Mouse (Mus musculus) embryonic facial prominence, embryonic 10.5 days (tissue): ENCODE results near the gene Myo15b. TPM values are rescaled to one million over a fixed set of nuclear protein-coding genes. Genes with fewer than 3 reads are reported as not detected.

Experiments
- DNase-seq: peaks from one replicate; pipeline ENCODE4 v3.0.0-alpha.2; 2017; ENCODE audit warnings: low spot score
- H3K27ac ChIP-seq: fragments of 300-500 bp; sonication (generic); replicated peaks from 2 replicates; pipeline ENCODE4 v1.5.1; 2016; ENCODE audit warnings: mild to moderate bottlenecking
- H3K27me3 ChIP-seq: fragments of 300-500 bp; sonication (generic); replicated peaks from 2 replicates; pipeline ENCODE4 v1.6.1; 2016; ENCODE audit warnings: low read depth, mild to moderate bottlenecking; ENCODE audit not compliant: poor library complexity, severe bottlenecking
- H3K36me3 ChIP-seq: fragments of 300-500 bp; sonication (generic); replicated peaks from 2 replicates; pipeline ENCODE4 v1.6.1; 2016; ENCODE audit warnings: mild to moderate bottlenecking, moderate library complexity
- H3K4me1 ChIP-seq: fragments of 300-500 bp; sonication (generic); 2 replicates; pipeline ENCODE4 v1.6.1; 2016
- H3K4me3 ChIP-seq: fragments of 300-500 bp; sonication (generic); 2 replicates; pipeline ENCODE4 v1.5.1; 2016; ENCODE audit warnings: mild to moderate bottlenecking, moderate library complexity
- H3K9me3 ChIP-seq: fragments of 300-500 bp; sonication (generic); 2 replicates; pipeline ENCODE4 v1.6.1; 2016; ENCODE audit warnings: mild to moderate bottlenecking
- WGBS: fragments of 180-500 bp; shearing (Covaris S2); methylation state at CpG from one replicate; pipeline ENCODE4 v1.1.7; 2016; 5-methylcytosine and 5-hydroxymethylcytosine counted together
- polyA plus RNA-seq: library from polyadenylated mRNA; unstranded; fragments of >200 nt; fragmentation: Nextera tagmentation; extraction: Ambion mirVana; gene quantifications from 2 replicates; pipeline ENCODE4 v1.2.1, GENCODE M21; 2016

Myo15b gene
- polyA plus RNA-seq, 1 experiment from 2014 or later, result 0.07 TPM

DNA sequence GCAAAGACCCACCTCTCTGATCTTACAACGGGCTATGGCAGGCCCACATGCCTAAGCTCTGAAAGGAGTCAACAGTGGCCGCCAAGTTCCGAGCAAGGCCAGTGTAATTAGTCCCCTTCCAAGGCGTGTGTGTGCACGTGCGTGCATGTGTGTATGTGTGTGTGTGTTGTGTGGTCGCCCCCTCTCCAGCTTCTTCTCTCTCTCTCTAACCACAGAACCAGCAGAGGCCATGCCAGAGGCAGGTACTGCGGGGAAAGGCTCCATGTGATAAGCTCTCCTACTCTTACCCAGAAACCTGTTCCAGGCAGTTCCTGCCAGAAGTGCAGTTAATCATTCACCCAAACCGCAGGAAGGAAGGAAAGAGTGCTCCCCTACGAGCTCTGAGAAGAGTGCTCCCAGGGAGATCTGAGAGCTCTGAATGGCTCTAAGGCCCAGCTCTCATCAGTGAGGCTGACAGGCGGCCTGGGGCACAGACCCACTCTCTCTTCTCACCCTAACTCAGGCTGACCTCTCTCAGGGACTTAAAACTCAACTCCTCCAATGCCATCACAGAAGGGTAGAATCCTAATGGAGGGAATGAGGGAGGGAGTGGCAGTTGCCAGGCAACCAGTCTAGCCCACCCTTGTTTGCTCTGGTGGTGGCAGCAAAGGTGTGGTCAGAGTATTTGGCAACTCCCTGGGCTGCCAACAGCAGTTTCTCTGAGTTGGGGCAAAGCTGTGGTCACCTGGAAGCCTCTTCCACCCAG lies 53.6 kb downstream of the Myo15b start, which contains the start of gene Smim6:
Smim6 (plus strand) TSS at position 386 of the 745 bp plus-strand sequence.
- Histone ChIP-seq H3K27ac (no peak within 1 kb of the TSS), H3K4me3 (no peak within 1 kb of the TSS), H3K36me3 (peaks cover 63% of the 10 kb centered on the region), H3K27me3 (no peaks in the 10 kb centered on the region), H3K9me3 (no peaks in the 10 kb centered on the region), H3K4me1 (no peaks in the 10 kb centered on the region)
- no peak for DNase-seq
- WGBS, result 81% methylated on average over 11 of the region's 11 CpGs

- Histone ChIP-seq H3K4me3 (no peak overlapping the region), H3K27me3 (no peaks in the 10 kb centered on the region), H3K27ac (no peak overlapping the region), H3K4me1 (no peaks in the 10 kb centered on the region), H3K9me3 (no peaks in the 10 kb centered on the region), H3K36me3 (peaks cover 68% of the 10 kb centered on the region)
- no peak for DNase-seq
- WGBS, result 92% methylated on average over 4 of the region's 4 CpGs
These were observed 58.4 kb downstream of the Myo15b start for GRCm38 (mm10) chr11:115916579-115916978.

GRCm38 (mm10) chr11:115918637-115919036 lies 60.4 kb downstream of the Myo15b start:
- Histone ChIP-seq H3K27me3 (no peaks in the 10 kb centered on the region), H3K27ac (no peak overlapping the region), H3K36me3 (peaks cover 67% of the 10 kb centered on the region), H3K4me3 (no peak overlapping the region), H3K9me3 (no peaks in the 10 kb centered on the region), H3K4me1 (no peaks in the 10 kb centered on the region)
- no peak for DNase-seq
- 89% methylated on average over 5 of the region's 5 CpGs for WGBS

- WGBS, result 91% methylated on average over 5 of the region's 5 CpGs
- Histone ChIP-seq H3K9me3 (no peaks in the 10 kb centered on the region), H3K4me3 (no peak overlapping the region), H3K27ac (no peak overlapping the region), H3K36me3 (peaks cover 67% of the 10 kb centered on the region), H3K27me3 (no peaks in the 10 kb centered on the region), H3K4me1 (no peaks in the 10 kb centered on the region)
- no peak for DNase-seq
These were observed 60.9 kb downstream of the Myo15b start for GRCm38 (mm10) chr11:115919073-115919472.

GRCm38 (mm10) chr11:115920110-115920818 lies 62.1 kb downstream of the Myo15b start:
- Histone ChIP-seq H3K9me3 (no peaks in the 10 kb centered on the region), H3K4me3 (no peak overlapping the region), H3K36me3 (peaks cover 71% of the 10 kb centered on the region), H3K27ac (no peak overlapping the region), H3K4me1 (no peaks in the 10 kb centered on the region), H3K27me3 (no peaks in the 10 kb centered on the region)
- DNase-seq, result no peak
- WGBS, result 48% methylated on average over 6 of the region's 6 CpGs

DNA sequence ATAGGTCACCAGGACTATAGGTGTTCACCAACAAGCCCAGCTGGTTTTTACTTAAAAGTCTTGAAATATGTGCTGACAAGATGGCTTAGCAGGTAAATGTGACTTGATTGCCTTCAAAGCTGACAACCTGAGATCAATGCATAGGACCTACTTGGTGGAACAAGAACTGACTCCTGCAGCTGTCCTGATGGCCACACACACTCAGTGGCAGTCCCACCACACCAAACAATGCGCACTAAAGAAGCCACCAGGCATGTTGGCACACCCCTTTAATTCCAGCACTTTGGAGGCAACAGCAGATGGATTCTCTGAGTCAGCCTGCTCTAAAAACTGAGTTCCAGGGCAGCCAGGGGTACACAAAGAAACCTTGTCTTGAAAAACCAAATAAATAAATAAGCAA lies 63.8 kb downstream of the Myo15b start:
- H3K36me3 ChIP-seq, result peaks cover 62% of the 10 kb centered on the region
- no peak overlapping the region for H3K27ac ChIP-seq
- no peak for DNase-seq
- H3K4me1 ChIP-seq, result no peaks in the 10 kb centered on the region
- 96% methylated on average over 1 of the region's 1 CpGs for WGBS
- no peaks in the 10 kb centered on the region for H3K9me3 ChIP-seq
- no peaks in the 10 kb centered on the region for H3K27me3 ChIP-seq
- no peak overlapping the region for H3K4me3 ChIP-seq

- Histone ChIP-seq H3K4me1 (peaks cover 10% of the 10 kb centered on the region), H3K4me3 (no peak overlapping the region), H3K27me3 (no peaks in the 10 kb centered on the region), H3K9me3 (no peaks in the 10 kb centered on the region), H3K36me3 (peaks cover 47% of the 10 kb centered on the region), H3K27ac (no peak overlapping the region)
- 91% methylated on average over 8 of the region's 8 CpGs for WGBS
- DNase-seq, result no peak
These were observed 70.8 kb downstream of the Myo15b start for GRCm38 (mm10) chr11:115929031-115929430.

DNA sequence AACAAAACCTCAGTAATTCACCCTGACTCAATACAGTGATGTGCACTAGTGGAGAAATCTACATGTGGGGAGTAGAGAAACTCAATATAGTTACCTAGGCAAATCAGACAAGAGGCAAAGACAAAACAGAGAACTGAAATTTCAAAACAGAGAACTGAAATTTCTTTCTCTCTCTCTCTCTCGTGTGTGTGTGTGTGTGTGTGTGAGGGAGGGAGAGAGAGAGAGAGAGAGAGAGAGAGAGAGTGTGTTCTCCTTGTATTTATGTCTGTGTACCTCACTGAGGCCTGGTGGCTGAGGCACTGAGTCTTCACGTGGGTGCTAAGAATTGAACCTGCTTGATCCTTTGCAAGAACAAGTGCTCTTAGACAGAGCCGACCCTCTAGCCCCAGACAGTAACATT lies 71.6 kb downstream of the Myo15b start:
- H3K36me3 ChIP-seq, result peaks cover 40% of the 10 kb centered on the region
- WGBS, result 67% methylated on average over 3 of the region's 3 CpGs
- no peaks in the 10 kb centered on the region for H3K9me3 ChIP-seq
- no peak overlapping the region for H3K27ac ChIP-seq
- H3K4me3 ChIP-seq, result no peak overlapping the region
- no peaks in the 10 kb centered on the region for H3K27me3 ChIP-seq
- no peak for DNase-seq
- peaks cover 18% of the 10 kb centered on the region for H3K4me1 ChIP-seq

GRCm38 (mm10) chr11:115931235-115931634 lies 73.0 kb downstream of the Myo15b start:
- peaks cover 44% of the 10 kb centered on the region for H3K36me3 ChIP-seq
- 76% methylated on average over 3 of the region's 3 CpGs for WGBS

DNA sequence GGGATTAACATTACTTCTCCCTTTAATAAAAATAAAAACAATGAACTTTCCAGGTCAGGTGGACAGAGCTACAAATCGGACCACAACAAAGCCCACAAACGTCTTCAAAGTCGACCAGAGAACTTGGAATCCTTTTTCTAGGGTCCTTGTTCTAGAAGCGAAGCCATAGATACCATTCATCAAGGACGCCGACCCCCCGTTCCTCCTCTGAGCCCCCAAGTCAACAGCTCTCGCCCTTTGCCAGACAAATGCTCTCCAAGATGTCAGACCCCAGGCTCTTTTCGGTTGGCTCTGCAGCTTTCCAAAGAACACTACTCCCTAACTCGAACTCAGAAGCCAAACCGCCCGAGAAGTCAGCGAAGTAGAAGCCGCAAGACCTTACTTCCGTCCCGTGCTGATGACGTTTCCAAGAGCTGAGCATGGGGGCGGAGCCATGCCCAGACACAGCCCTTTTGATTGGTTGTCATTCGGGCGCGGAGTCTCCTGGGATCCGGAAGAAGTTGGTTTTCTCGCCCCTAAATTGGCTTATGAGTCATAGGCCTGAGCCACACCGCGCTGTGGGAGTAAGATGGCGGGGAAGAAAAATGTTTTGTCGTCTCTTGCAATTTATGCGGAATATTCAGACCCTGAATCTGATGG lies 75.0 kb downstream of the Myo15b start, which contains the start of the genes Sap30bp and Recql5:
Sap30bp (plus strand) TSS at position 175 of the 639 bp plus-strand sequence.
Recql5 (minus strand) TSS at position 370 of the 639 bp plus-strand sequence.
- WGBS, result under 1% methylated on average over 28 of the region's 28 CpGs
- no peaks in the 10 kb centered on the region for H3K9me3 ChIP-seq
- peaks cover 20% of the 10 kb centered on the region for H3K4me1 ChIP-seq
- peaks cover 48% of the 10 kb centered on the region for H3K36me3 ChIP-seq
- peak; percentile 97 for DNase-seq
- H3K27ac ChIP-seq, result peak within 1 kb of the TSS; percentile 83
- no peaks in the 10 kb centered on the region for H3K27me3 ChIP-seq
- peak within 1 kb of the TSS; percentile 96 for H3K4me3 ChIP-seq

More at GRCm38 (mm10) chr11:115931235-115931634, 73.0 kb downstream of the Myo15b start:
- H3K9me3 ChIP-seq, result no peaks in the 10 kb centered on the region
- H3K4me1 ChIP-seq, result peaks cover 20% of the 10 kb centered on the region
- no peaks in the 10 kb centered on the region for H3K27me3 ChIP-seq
- H3K4me3 ChIP-seq, result no peak overlapping the region
- DNase-seq, result no peak
- H3K27ac ChIP-seq, result no peak overlapping the region

DNA sequence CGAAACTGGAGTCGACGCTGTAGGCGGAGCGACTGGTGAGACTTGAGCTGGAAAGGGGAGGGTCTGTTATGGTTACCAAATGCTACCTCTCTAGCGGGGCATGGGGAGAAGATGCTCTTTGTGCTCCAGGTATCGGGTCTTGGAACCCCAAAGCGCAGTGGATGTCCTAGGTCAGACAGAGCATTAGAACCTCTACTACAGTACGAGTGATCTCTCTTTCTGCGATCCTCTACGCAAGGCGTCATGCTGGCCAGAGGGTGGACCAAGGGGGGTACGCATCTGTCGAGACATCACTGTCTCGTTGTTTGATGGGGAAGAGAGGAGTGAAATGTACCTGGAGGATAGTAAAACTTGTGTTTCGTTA lies 75.5 kb downstream of the Myo15b start:
- no peak for DNase-seq
- Histone ChIP-seq H3K4me1 (peaks cover 20% of the 10 kb centered on the region), H3K4me3 (peak overlapping the region; percentile 96), H3K36me3 (peaks cover 48% of the 10 kb centered on the region), H3K9me3 (no peaks in the 10 kb centered on the region), H3K27me3 (no peaks in the 10 kb centered on the region), H3K27ac (peak overlapping the region; percentile 83)
- 1% methylated on average over 16 of the region's 16 CpGs for WGBS

DNA sequence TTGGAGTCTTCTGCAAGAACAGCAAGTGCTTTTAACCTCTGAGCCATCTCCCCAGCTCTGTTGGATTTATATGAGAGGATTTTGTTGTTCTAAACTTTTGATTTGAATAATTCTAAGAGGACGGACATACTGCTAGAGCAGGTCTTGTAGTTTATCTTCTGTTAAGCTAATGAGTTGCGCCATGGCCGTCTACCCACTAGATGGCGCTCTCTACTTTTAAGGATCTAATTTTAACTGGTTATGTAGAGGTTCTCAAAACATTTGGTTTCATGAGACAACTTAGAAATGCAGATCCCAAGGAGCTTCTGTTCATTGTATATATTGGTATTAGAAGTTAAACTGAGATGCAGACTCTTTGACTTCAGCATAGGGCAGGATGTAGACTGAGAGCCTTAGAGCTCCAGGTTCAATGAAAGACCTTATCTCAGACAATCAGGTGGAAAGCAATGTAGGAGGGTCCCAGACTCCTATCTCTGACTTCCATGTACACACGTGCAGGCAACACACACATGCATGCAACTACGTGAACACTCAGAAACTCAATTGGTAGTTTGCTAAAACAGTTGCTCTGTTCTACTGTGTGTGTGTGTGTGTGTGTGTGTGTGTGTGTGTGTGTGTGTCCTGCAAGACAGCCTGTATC lies 81.6 kb downstream of the Myo15b start:
- Histone ChIP-seq H3K27me3 (no peaks in the 10 kb centered on the region), H3K36me3 (peaks cover 99% of the 10 kb centered on the region), H3K9me3 (no peaks in the 10 kb centered on the region), H3K27ac (no peak overlapping the region), H3K4me3 (no peak overlapping the region), H3K4me1 (peaks cover 2% of the 10 kb centered on the region)
- peak; percentile 60 for DNase-seq
- 46% methylated on average over 6 of the region's 6 CpGs for WGBS
